Mouse (Mus musculus) neural tube, embryonic 10.5 days (tissue): ENCODE measurements around the gene Ugt1a5.
A peak's percentile ranks its signal among the peaks of the same experiment; 100 is the strongest.
"Not testable (repeated sequence)": the region's sequence is repeated elsewhere in the genome, so short reads cannot be mapped to it uniquely, and the experiment has no call there.

ENCODE experiments used
- DNase-seq: peaks from one replicate; pipeline ENCODE4 v3.0.0-alpha.2; 2017; ENCODE audit warnings: low spot score; ENCODE audit errors: extremely low spot score

The Ugt1a5 gene

DNA sequence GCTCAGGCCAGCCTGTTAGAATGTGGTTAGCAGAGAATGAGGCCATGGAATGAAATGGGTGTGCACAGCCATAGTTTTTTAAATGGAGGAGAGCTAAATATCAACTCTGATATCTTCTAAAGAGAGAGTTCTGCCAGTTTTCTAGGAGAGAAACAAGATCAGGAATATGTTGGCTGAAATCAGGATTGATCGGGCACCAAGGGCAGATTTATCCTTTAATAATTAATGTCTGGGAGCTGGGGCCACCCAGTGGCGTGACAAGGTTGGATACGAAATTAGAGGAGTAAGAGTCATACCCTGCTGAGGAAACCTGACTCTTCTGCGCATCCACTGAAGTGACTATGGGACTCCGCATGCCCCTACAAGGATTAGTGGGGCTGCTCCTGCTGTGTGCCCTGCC, at the start of gene Ugt1a5:
Ugt1a5 (plus strand) TSS at position 302 of the 400 bp plus-strand sequence.
- no peak for DNase-seq

DNA sequence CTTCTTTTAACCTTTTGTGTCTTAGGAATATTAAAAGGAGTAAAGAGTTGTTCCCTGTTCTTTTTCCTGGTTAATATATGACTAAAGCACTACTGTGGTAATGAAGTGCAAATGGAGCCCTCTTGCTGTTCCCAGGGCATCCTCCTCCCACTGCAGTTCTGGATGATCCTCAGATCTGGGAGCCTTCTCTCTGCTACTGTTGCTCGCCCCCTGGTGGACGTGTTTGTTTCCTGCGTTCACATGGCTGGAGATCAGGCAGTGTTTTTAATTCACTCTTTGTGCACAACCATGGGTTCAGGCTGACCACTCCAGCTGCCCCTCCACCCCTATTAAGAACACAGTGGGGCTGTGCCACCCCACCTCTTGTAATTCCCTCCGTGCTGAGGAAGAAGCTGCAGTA, 45.3 kb upstream of the Ugt1a5 start:
- DNase-seq, result not testable (repeated sequence)

DNA sequence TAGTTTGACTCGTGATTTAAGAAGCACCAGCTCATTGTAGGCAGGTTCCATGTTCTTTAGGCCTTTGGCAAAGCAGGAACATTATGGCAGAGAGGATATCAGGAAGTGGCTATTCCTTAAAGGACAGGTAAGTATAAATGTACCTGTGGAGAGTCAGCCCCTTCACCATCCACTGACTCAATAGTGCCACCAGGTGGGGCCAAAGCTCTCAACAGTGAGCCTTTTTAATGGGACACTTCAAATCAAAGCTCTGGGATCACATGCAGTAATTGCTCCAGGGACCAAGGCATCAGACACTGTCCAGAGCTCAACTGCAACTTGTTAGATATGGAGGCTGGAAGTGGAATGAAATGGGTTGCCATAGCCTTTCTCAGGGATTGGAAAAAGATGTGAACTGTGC, 44.3 kb upstream of the Ugt1a5 start:
- DNase-seq, result not testable (repeated sequence)

DNA sequence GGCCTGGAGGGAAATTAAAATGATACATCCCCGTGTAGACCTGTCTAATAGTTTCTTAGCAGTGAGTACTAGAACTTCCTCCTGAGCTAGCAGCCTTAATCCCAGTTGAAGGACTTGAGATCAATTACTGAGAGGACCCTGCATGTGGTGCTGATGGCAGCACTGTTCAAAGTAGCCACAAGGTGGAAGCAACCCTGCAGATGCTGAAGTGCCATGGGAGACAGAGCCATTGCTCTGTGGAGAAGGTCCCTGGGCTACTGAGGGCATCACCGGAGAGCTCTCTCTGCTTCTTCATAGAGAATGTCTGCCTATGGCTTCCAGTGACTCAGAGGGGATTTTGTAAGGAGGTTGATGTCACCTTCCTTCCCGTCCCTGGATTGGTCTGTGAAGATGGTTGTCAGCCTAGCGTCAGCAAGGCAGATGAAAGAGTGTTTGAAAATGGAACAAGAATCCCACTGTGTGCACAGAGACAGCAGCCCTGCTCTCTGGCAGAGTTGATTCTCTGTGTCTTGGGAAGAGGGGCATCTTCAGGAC, 39.9 kb upstream of the Ugt1a5 start:
- not testable (repeated sequence) for DNase-seq

DNA sequence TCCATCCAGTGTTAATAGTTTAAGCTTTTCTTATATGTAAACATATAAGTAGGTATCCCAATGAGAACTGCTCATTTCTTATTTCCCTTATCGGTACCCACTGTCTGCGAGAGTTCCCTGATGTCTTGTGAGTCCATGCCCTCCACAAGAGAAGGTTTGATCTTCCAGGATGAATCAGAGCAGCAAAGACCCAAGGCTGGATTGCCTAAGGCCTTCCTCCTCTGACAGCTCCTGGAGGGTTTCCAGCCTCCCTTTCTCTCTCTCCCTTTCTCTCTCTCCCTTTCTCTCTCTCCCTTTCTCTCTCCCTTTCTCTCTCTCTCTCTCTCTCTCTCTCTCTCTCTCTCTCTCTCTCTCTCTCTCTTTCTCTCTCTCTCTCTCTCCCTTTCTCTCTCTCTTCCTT, 36.7 kb upstream of the Ugt1a5 start:
- DNase-seq, result not testable (repeated sequence)

DNA sequence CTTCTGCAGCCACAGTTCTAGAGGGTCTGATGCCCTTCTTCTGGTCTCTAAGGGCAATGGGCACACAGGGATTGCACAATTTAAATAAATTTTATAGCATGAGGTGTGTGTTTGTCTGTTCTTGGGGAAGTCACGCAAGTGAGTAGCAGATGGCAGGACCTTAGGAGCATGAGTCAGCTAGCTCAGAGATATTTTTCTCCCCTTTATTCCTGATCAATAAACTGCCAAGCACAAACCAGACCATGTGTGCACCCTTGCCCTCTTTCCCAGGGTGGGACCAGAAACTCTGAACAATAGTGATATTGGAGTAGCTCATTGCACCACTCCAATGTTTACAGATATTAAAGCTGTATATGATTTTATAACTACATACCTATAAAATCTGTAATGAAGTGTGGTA, 35.6 kb upstream of the Ugt1a5 start:
- DNase-seq, result not testable (repeated sequence)

DNA sequence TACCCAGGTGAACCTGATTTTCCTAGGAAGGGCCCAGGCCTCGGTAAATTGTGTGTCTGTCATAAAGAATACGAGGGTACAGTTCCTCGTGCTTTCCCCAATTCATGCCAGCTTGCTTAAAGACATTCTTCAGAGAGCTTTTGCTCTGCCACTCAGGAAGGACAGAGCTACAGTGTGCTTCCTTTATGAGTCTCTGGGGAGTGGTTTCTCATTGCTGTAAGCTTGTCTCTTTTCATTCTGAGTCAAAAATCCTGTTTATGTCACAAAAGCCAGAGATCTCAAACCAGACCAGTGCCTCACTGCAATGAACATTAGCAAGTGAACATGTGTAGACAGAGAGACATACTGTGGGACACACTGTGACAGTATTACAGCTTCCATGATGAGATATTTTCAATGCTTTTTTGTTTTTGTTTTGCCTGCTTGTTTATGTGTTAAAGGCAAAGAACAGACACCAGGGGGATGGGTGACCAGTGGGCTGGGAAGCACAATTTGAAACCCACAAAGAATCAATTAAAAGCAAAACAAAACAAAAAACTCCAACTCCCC, 31.8 kb upstream of the Ugt1a5 start:
- no peak for DNase-seq

DNA sequence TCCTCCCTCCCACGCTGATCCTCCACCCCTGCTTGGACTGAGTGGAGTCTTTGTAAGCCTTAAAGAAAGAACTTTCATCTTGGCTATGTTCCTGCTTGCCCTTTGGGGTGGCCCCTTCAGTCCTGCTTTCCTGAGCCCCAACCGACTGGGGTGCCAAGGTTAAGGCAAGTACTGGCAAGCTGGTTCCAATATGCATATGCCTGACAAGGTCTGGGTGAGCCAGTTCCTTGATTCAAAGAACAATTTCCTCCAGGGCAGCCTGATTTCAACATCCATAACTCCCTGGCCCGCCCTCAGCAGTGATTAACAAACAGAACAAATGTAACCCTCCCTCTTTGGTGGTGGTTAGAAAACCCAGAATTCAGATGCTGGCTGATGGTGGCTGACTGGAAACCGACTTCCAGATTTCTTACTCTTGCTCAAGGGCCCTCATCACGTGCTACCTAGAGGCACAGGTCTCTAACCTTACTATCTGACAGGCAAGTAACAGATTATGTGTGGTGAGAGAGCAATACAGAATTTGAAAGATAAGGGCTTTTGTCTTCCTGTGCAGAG, 31.3 kb upstream of the Ugt1a5 start, which contains the start of gene Ugt1a6a:
Ugt1a6a (plus strand) TSS at position 353 of the 555 bp plus-strand sequence.
- DNase-seq, result not testable (repeated sequence)

DNA sequence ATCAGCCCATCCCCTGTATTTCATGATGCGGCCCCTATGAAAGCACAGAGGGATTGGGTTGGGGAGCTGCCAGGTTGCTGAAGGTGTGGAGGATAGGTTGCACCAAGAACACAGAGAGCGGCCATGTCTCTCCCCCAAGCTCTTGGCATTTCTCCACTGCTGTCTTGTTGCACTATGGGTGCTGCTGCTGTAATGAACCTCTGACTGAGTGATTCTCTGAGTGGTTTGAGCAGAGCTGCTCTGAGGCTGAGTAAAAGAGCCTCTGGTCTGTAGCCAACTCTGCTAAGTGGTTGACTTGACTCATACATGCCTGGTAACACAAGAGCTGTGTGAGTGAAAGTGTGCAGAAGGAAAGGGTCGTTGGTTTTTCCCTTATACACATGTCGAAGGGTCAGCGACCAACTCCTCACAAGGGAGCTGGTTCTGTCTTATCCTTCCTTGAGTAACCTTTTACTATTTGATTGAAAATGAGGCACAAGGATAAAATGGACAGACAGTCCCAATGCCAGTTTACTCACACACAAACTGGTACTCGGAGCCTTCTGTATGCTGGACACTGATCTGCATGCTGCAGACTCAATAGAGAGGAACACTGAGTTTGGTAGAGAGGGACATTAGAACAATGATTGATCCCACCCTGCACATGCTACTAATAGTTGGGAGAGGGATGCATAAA, 30.4 kb upstream of the Ugt1a5 start:
- not testable (repeated sequence) for DNase-seq

DNA sequence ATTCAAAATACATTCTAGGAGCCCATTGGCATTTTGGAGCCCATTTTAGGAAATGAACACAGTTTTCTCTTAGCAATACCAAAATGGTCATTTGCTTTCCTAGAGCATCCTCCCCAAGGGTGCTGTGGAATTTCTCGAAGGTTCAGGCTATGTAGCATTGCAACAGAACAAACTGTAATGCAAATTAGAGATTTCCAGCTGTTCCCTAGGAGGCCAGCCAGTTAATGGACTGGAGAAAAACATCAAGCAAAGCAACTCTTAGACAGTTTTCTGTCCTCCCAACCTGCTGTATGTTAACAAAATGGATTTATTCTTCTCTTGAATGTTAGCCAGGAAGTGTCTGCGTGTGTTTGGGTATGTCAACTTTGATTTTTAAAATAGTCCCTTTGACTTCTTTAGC, 29.2 kb upstream of the Ugt1a5 start:
- no peak for DNase-seq

DNA sequence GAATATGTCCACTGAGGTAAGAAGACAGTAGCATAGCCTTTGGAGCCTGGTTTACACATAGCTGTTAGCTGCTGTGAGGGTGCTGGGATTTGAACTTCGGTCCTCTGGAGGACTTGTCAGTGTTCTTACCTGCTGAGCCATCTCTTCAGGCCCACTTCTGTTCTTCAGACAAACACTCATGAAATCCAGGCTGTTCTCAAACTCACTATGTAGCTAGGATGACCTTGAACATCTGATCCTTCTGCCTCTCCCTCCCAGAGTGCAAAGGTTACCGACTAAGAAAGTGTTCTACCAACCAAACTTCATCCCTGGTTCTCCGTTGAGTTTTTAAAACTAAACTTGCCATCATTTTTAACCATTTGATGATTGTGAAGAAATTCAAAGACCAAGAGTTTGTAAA, 28.5 kb upstream of the Ugt1a5 start:
- no peak for DNase-seq

DNA sequence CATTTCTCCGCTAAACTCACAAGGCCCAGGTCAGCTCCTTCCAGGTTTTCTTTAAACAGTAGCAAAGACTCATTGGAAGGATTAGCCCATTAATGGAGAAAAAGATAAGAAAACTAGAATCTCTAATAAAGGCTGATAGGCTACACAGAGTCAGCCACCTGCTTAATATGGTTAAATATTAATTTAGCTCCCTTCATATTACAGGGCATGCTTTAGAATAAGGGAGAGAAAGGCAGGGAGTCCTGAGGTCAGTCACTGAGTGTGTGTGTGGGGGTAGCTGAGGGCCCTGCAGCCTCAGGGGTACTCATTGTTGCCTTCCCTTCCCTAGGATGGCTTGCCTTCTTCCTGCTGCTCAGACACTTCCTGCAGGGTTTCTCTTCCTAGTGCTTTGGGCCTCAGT, 27.7 kb upstream of the Ugt1a5 start:
- DNase-seq, result no peak

DNA sequence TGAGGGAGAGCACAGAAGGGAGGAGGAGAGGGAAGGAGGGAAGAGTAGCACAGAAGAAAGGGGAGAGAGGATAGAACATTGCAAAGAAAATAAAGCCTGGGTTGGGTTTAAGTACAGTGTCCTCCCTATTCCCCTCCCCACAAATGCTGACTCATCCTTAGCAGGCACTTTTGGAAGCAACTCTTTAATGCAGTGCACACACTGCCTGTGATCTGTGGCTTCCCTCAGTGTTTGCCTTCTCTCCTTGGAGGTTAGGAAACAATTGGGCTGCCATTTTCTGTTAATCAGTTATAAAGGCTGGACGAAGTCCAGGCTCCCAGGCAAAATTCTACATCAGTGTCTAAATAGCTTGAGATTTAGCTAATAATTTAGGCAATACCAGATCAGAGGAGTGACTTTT, 25.3 kb upstream of the Ugt1a5 start:
- DNase-seq, result not testable (repeated sequence)

DNA sequence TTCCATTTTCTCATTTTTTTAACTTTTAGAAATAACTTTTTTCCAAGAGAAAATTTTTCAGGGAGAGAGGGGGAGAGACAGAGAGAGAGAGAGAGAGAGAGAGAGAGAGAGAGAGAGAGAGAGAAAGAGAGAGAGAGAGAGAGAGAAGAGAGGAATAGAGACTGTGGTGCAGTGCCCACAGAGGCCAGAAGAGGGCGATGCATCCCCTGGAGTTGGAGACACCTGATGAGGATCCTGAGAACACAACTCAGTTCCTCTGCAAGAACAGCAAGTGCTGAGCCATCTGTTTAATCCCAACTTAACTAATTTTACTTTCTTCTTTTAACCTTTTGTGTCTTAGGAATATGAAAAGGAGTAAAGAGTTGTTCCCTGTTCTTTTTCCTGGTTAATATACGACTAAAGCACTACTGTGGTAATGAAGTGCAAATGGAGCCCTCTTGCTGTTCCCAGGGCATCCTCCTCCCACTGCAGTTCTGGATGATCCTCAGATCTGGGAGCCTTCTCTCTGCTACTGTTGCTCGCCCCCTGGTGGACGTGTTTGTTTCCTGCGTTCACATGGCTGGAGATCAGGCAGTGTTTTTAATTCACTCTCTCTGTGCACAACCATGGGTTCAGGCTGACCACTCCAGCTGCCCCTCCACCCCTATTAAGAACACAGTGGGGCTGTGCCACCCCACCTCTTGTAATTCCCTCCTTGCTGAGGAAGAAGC, 21.7 kb upstream of the Ugt1a5 start:
- peak; percentile 26 for DNase-seq

DNA sequence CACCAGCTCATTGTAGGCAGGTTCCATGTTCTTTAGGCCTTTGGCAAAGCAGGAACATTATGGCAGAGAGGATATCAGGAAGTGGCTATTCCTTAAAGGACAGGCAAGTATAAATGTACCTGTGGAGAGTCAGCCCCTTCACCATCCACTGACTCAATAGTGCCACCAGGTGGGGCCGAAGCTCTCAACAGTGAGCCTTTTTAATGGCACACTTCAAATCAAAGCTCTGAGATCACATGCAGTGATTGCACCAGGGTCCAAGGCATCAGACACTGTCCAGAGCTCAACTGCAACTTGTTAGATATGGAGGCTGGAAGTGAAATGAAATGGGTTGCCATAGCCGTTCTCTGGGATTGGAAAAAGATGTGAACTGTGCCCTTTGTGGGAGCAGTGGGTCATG, 20.5 kb upstream of the Ugt1a5 start:
- DNase-seq, result not testable (repeated sequence)

DNA sequence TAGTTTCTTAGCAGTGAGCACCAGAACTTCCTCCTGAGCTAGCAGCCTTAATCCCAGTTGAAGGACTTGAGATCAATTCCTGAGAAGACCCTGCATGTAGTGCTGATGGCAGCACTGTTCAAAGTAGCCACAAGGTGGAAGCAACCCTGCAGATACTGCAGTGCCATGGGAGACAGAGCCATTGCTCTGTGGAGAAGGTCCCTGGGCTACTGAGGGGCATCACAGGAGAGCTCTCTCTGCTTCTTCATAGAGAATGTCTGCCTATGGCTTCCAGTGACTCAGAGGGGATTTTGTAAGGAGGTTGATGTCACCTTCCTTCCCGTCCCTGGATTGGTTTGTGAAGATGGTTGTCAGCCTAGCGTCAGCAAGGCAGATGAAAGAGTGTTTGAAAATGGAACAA, 15.7 kb upstream of the Ugt1a5 start:
- DNase-seq, result not testable (repeated sequence)

DNA sequence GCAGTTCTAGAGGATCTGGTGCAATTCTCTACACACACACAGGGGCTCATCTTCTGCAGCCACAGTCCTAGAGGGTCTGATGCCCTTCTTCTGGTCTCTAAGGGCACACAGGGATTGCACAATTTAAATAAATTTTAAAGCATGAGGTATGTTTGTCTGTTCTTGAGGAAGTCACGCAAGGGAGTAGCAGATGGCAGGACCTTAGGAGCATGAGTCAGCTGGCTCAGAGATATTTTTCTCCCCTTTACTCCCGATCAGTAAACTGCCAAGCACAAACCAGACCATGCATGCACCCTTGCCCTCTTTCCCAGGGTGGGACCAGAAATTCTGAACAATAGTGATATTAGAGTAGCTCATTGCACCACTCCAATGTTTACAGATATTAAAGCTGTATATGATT, 7.4 kb upstream of the Ugt1a5 start:
- no peak for DNase-seq

DNA sequence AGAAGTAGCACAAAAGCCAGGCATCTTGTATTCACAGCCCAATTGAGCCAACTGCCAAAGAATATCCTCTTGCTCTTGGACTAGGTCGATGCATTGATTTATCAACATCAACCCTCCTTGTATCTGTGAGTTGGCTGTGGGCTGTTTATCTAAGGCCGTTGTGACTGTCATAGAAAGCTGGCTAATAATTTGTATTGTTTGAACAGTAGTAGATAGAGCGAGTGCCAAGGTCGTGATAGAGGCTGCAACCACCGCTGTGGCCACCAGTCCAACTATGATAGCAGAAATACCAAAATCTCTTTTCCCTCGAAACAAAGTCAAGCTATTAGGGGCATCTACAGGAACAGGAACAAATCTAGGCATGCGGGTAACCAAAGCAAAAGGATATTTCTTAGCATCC, 6.4 kb downstream of the Ugt1a5 start:
- DNase-seq, result not testable (repeated sequence)

DNA sequence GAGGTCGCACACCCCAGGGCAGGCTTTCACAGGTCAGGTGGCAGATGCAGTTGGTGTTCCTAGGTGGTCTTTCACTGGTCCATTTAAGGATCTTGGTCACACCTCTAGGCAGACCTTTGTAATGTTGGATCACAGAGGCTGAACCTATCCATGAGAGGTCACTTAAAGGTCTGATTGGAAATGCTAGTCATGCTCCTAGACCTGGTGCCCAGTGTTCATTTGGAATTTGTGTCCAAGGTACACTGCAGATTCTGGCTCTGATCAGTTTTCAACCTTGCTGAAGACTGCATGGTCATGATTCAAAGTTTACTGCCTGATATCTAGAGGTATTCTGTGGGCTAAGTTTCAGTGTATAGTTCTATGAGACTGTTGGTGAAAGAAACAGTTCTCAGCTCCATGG, 13.8 kb downstream of the Ugt1a5 start:
- no peak for DNase-seq

DNA sequence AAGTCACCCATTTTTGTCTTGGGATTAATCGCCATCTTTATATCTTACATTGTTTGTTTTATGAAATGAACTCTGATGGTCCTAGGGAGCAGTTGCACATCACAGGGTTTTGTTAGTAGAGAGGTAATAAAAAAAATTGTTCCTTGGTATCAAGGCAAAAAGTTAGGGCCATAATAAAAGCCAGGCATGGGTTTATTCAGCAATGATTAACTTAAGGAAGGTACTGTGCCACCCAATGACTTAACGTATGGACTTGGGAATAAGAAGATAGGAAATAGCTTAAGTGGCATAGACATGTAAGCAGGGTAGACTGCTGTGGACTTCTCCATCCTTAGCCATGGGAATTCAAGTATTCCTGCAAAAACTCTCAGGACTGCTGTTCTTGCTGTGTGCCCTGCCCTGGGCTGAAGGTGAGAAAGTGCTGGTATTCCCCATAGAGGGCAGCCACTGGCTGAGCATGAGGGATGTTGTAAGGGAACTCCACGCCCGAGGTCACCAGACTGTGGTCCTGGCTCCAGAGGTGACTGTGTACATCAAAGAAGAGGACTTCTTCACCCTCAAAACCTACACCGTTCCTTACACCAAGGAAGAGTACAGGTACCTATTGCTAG, 20.6 kb downstream of the Ugt1a5 start:
- no peak for DNase-seq

DNA sequence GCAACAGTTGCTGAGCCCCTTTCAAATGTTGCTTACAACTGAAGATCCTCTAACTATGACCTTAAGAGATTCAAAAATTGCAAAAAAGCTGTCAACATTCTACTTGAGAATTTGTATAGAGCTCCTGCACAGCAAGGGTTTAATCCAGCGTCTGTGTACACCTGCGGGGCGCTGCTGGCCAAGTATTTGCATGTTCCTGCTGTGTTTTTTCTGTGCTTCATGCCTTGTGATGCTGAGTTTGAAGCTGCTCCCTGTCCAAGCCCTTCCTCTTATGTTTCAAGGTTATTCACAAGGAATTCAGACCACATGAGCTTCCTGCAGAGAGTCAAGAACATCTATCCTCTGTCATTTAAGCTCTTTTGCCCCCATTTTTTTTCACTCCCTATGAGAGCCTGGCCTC, 26.3 kb downstream of the Ugt1a5 start:
- DNase-seq, result no peak

DNA sequence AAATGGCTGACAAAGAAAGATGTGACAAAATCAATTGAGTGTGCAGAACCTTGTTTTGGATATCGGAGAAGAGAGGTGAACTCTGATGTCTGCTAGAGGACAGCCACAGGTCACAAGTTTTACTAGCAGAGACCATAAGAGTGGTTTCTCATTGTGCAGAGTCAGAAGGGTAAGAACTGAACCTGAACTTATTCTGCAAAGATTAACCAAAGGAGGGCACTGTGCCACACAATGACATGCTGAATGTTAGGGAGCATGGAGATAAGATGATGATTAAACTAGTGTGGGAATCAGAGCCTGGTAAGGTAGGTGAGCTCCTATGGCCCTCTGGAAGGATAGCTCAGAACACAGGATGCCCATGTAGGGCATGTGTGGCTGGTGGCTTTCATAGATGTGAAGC, 29.9 kb downstream of the Ugt1a5 start:
- DNase-seq, result no peak
